Mouse (Mus musculus) embryonic facial prominence, embryonic 15.5 days (tissue): Measurements from ENCODE around the gene Tmod4. TPM values are rescaled to one million over a fixed set of nuclear protein-coding genes. Genes with fewer than 3 reads are reported as not detected.
"Not testable (repeated sequence)": the region's sequence is repeated elsewhere in the genome, so short reads cannot be mapped to it uniquely, and the experiment has no call there.

Experiments
- ATAC-seq: fragments of 200-750 bp; cut with Nextera tagmentation; 2 replicates; pipeline ENCODE4 v1.8.0; 2017; ENCODE audit warnings: low read depth, moderate TSS enrichment; ENCODE audit not compliant: insufficient number of reproducible peaks, low FRiP score, low TSS enrichment
- H3K27ac ChIP-seq: fragments of 300-500 bp; sonication (generic); replicated peaks from 2 replicates; pipeline ENCODE4 v1.5.1; 2015; ENCODE audit warnings: mild to moderate bottlenecking, inconsistent platforms
- H3K27me3 ChIP-seq: fragments of 300-500 bp; sonication (generic); 2 replicates; pipeline ENCODE4 v1.6.1; 2015; ENCODE audit warnings: inconsistent platforms
- H3K36me3 ChIP-seq: fragments of 300-500 bp; sonication (generic); 2 replicates; pipeline ENCODE4 v1.6.1; 2015; ENCODE audit warnings: mild to moderate bottlenecking, inconsistent platforms
- H3K4me1 ChIP-seq: fragments of 300-500 bp; sonication (generic); 2 replicates; pipeline ENCODE4 v1.6.1; 2015; ENCODE audit warnings: inconsistent platforms
- H3K4me2 ChIP-seq: fragments of 300-500 bp; sonication (generic); replicated peaks from 2 replicates; pipeline ENCODE4 v1.6.1; 2015; ENCODE audit warnings: mild to moderate bottlenecking, inconsistent platforms
- H3K4me3 ChIP-seq: fragments of 300-500 bp; sonication (generic); replicated peaks from 2 replicates; pipeline ENCODE4 v1.5.1; 2015; ENCODE audit warnings: mild to moderate bottlenecking, inconsistent platforms
- H3K9ac ChIP-seq: fragments of 300-500 bp; sonication (generic); 2 replicates; pipeline ENCODE4 v1.6.1; 2015; ENCODE audit warnings: inconsistent platforms
- H3K9me3 ChIP-seq: fragments of 300-500 bp; sonication (generic); replicated peaks from 2 replicates; pipeline ENCODE4 v1.6.1; 2016; ENCODE audit warnings: inconsistent platforms
- WGBS: fragments of 180-500 bp; shearing (Covaris S2); methylation state at CpG from one replicate; pipeline ENCODE4 v1.1.7; 2015; 5-methylcytosine and 5-hydroxymethylcytosine counted together
- polyA plus RNA-seq: library from polyadenylated mRNA; unstranded; fragments of >200 nt; fragmentation: Nextera tagmentation; extraction: Ambion mirVana; gene quantifications from 2 replicates; pipeline ENCODE4 v1.2.1, GENCODE M21; 2015

Tmod4 gene
- polyA plus RNA-seq, 1 experiment from 2014 or later: 1.7 TPM

DNA sequence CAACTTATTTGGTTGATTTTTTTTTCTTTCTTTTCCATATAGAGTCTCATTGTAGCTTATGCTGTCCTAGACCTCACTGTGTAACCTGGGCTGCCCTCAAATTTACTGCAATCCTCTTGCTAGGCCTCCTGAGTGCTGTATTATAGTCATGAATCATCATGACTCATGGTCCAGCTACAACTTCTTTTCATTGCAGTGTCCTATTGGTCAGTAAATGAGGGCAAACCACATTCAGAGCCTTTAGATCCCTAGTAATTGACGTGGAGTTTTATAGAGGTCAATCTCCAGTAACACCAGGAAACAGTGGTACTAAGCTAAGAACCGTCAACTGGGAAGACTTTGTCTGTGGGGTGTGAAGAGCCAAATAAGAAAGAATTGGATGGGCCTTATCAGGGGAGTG is 6.5 kb upstream of the Tmod4 start:
- peaks cover 68% of the 10 kb centered on the region for H3K36me3 ChIP-seq
- 89% methylated on average over 2 of the region's 2 CpGs for WGBS
- no peak overlapping the region for H3K9ac ChIP-seq

DNA sequence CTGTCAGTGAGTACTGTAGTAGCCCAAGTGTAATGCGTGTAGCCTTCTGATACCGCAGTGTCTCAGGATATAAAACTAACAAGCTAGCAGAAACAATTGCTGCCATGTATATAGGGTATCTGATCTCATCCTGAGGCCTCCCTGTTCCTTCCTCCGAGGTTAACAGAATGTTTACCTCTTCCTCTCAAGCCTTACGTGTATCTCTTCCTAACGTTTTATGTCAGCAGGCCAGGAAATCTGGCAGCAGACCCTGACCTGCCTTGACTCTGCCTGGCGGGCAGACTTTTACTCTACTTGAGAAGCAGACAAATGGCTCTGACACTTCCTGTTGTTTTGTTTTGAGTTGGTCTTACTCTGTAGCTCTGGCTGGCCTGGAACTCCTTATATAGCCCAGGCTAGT is 2.7 kb upstream of the Tmod4 start:
- Histone ChIP-seq H3K4me2 (no peak overlapping the region), H3K4me1 (peaks cover 18% of the 10 kb centered on the region), H3K27me3 (no peaks in the 10 kb centered on the region), H3K9ac (no peak overlapping the region), H3K27ac (no peak overlapping the region; the same call in 1 of the 2 replicates), H3K9me3 (no peaks in the 10 kb centered on the region), H3K4me3 (no peak overlapping the region), H3K36me3 (peaks cover 53% of the 10 kb centered on the region)
- ATAC-seq: no peak
- 82% methylated on average over 6 of the region's 6 CpGs for WGBS

More for the DNA sequence above, 6.5 kb upstream of the Tmod4 start:
- Histone ChIP-seq H3K4me3 (no peak overlapping the region), H3K9me3 (no peaks in the 10 kb centered on the region), H3K27me3 (no peaks in the 10 kb centered on the region), H3K4me1 (peaks cover 6% of the 10 kb centered on the region; the same call in 1 of the 2 replicates), H3K27ac (no peak overlapping the region), H3K4me2 (no peak overlapping the region)
- ATAC-seq: no peak

DNA sequence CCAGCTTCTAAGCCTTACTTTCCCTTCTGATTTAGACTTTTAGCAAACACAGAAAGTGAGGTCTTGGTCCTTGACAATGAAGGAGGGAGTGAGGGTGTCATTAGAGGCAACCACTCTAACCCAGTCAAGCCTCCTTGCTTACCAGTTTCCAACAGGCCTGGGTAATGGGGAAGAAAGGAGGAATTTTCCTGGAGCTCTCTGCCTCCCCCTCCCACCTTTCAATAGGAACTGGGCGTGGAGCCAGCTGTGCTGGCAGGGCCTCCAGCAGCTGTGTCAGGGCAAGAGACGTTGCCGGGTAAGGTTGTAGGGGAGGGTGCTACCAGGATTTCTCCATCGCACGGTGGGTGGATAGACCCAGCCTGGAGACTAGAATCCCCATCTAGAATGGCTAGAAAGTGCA is 696 bp downstream of the Tmod4 start:
- H3K9me3 ChIP-seq: no peaks in the 10 kb centered on the region
- H3K9ac ChIP-seq: no peak overlapping the region
- 17% methylated on average over 5 of the region's 5 CpGs for WGBS
- no peak overlapping the region for H3K4me2 ChIP-seq
- H3K27me3 ChIP-seq: no peaks in the 10 kb centered on the region
- peaks cover 18% of the 10 kb centered on the region for H3K4me1 ChIP-seq
- ATAC-seq: peak; percentile 69; the same call in 1 of the 2 replicates
- H3K36me3 ChIP-seq: peaks cover 36% of the 10 kb centered on the region
- H3K27ac ChIP-seq: peak overlapping the region; percentile 61
- H3K4me3 ChIP-seq: no peak overlapping the region

DNA sequence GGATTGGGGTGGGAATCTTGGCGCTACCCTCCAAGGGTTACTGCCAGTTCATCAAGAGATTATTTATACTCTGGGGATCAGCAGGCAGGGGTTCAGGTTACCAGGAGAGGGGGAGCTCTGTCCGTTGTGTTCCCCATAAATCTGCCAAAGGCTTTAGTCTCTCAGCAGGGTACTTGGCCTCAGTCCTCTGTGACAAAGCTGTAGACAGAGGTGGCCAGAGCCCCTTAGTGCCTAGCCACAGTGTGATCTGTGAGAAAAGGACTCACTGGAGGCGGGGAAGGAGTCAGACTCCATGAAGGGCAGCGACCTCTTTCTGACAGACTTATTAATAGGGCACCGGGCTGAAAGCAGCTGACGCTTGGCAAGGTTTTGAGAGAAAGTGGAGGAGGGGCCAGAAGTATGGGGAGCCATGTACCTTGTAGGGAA is 5.0 kb downstream of the Tmod4 start:
- H3K4me2 ChIP-seq: no peak overlapping the region
- peaks cover 27% of the 10 kb centered on the region for H3K36me3 ChIP-seq
- ATAC-seq: no peak
- H3K27me3 ChIP-seq: no peaks in the 10 kb centered on the region
- H3K27ac ChIP-seq: no peak overlapping the region
- peaks cover 20% of the 10 kb centered on the region for H3K4me1 ChIP-seq
- H3K9ac ChIP-seq: no peak overlapping the region
- WGBS: 61% methylated on average over 6 of the region's 6 CpGs
- no peak overlapping the region for H3K4me3 ChIP-seq
- H3K9me3 ChIP-seq: no peaks in the 10 kb centered on the region

DNA sequence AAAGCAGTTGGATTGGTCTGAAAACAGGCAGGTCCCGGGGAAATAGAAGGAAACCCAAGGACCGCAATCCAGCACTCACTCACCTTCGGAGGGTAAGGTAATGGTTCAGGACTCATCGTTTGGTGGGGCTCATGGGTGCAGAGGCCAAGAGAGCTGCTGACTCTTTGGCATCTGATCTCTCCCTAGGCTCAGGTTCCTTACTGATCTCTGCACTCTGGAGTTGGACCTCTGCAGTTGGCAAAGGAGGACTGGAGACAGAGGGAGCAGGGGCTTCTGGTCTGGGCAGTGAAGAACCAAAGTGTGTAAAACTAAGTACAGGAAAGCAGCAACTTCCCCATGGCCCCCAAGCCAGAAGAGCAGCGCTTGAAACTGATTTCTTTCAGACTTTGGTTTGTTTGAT is 5.8 kb downstream of the Tmod4 start:
- 83% methylated on average over 5 of the region's 5 CpGs for whole genome bisulfite sequencing
- no peak for ATAC-seq
- no peak overlapping the region for H3K4me3 ChIP-seq
- H3K4me1 ChIP-seq: peaks cover 14% of the 10 kb centered on the region
- H3K4me2 ChIP-seq: no peak overlapping the region
- peaks cover 27% of the 10 kb centered on the region for H3K36me3 ChIP-seq
- H3K9ac ChIP-seq: no peak overlapping the region
- no peak overlapping the region for H3K27ac ChIP-seq
- no peaks in the 10 kb centered on the region for H3K9me3 ChIP-seq
- H3K27me3 ChIP-seq: no peaks in the 10 kb centered on the region

DNA sequence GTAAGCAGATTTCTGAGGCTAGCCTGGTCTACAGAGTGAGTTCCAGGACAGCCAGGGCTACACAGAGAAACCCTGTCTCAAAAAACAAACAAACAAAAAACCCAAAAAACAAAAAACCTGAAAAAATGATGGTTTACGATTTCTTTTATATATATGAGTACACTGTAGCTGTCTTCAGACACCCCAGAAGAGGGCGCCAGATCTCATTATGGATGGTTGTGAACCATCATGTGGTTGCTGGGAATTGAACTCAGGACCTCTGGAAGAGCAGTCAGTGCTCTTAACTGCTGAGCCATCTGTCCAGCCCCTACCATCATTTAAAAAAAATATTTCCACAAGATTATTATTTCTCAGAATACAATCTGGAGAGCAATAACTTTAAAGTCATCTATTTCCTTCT is 8.1 kb downstream of the Tmod4 start:
- H3K4me1 ChIP-seq: peaks cover 19% of the 10 kb centered on the region

DNA sequence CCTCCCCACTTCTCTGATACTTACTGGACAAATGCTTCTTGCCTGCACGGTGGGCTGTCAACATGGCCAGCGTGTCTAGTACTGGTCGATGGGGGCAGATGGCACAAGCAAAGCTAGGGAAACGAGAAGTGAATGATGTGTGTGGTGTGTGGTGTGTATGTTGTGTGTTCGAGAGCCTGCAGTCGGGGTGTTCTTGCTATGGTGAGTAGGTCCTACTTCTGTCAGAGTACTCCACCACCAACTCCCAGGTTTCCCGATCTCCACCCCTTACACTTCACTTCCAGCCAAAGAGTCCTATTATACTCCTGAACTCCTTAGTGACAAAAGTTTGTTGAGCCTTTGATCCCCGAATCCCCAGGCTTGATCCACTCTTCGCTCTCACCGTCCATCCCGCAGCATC is 8.9 kb downstream of the Tmod4 start:
- H3K9ac ChIP-seq: peak overlapping the region; percentile 75

More for the DNA sequence above, 8.1 kb downstream of the Tmod4 start:
- not testable (repeated sequence) for ATAC-seq, H3K9ac ChIP-seq, H3K4me3 ChIP-seq, H3K9me3 ChIP-seq, H3K4me2 ChIP-seq, H3K27ac ChIP-seq, H3K27me3 ChIP-seq
- 87% methylated on average over 2 of the region's 2 CpGs for WGBS
- H3K36me3 ChIP-seq: peaks cover 27% of the 10 kb centered on the region

DNA sequence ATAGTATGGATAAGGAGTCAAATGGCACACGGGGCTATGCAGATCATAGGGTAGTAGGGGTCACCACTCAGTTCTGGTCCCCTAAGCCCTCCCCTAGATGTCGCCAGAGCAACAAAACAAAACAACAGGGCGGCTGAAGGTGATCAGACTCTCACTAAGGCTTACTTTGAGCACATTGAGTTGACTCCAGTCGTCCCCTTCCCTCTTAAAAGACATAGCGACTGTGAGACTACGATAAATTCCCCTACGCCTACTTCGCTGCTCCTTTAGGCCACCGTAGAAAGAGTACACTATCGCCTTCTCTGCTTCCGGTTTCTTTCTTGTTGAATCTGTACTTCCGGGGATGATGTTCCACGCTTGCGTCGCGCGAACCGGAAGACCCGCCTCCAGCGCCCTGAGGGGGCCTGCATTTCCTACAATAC is 9.4 kb downstream of the Tmod4 start, which contains the start of the genes Scnm1 and Lysmd1:
Gene Scnm1, minus strand, starts transcription at position 332 of the 422 bp plus-strand sequence.
Gene Lysmd1, plus strand, starts transcription at position 409 of the 422 bp plus-strand sequence.
- ATAC-seq: peak; percentile 88
- under 1% methylated on average over 20 of the region's 20 CpGs for WGBS
- Histone ChIP-seq H3K4me2 (peak within 1 kb of the TSS; percentile 81), H3K4me3 (peak within 1 kb of the TSS; percentile 56), H3K9me3 (no peaks in the 10 kb centered on the region), H3K27me3 (no peaks in the 10 kb centered on the region), H3K27ac (peak within 1 kb of the TSS; percentile 73), H3K9ac (peak within 1 kb of the TSS; percentile 75), H3K36me3 (peaks cover 31% of the 10 kb centered on the region), H3K4me1 (peaks cover 19% of the 10 kb centered on the region)

More for the DNA sequence above, 8.9 kb downstream of the Tmod4 start:
- 53% methylated on average over 11 of the region's 11 CpGs for WGBS
- peaks cover 19% of the 10 kb centered on the region for H3K4me1 ChIP-seq
- H3K9me3 ChIP-seq: no peaks in the 10 kb centered on the region
- H3K27ac ChIP-seq: peak overlapping the region; percentile 73
- peaks cover 31% of the 10 kb centered on the region for H3K36me3 ChIP-seq
- no peak for ATAC-seq
- H3K4me2 ChIP-seq: peak overlapping the region; percentile 81
- H3K27me3 ChIP-seq: no peaks in the 10 kb centered on the region
- H3K4me3 ChIP-seq: peak overlapping the region; percentile 56

DNA sequence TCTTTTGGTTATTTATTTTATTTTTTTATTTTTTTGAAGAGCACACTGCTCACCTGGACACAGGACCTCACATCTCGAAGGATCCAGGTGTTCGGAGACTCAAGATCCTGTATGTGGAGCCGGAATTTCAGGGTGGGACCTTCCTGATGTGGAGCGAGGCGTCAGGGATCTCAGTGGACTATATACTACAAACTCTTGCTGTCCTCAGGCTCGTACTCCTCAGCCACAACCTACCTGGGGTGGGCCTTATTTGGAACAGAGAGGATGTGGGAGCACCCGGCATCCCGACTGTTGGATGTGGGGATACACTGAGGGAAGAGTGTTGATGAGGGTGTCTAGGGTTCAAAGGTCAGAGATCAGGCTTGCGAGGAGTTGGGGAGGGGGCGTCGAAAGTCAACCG is 9.9 kb downstream of the Tmod4 start:
- peaks cover 19% of the 10 kb centered on the region for H3K4me1 ChIP-seq
- H3K27ac ChIP-seq, H3K9ac ChIP-seq, H3K27me3 ChIP-seq, H3K4me2 ChIP-seq, H3K9me3 ChIP-seq: not testable (repeated sequence)
- peaks cover 31% of the 10 kb centered on the region for H3K36me3 ChIP-seq
- H3K4me3 ChIP-seq: peak overlapping the region; percentile 56
- no CpG with 5 or more reads among the region's 12 CpGs for WGBS
- ATAC-seq: peak; percentile 15

DNA sequence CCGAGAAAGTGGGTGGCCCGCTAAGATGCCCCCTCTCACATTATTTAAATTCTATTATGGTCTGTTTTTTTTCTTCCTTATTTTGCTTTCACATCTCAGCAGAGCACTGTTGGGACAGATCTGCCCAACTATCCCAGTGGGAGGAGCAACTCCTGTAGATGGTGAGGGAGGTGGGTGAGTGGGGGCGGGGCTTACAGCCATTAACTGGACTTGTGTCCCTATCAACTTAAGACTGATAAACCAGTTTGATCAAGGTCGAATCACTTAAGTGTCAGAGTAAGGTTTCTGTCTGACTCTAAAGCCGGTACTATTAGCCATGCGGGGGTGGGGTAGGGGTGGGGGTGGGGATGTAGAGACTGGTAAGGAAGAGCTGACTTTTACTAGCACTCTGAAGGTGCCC is 10.7 kb downstream of the Tmod4 start:
- ATAC-seq: no peak
- no peaks in the 10 kb centered on the region for H3K9me3 ChIP-seq
- H3K4me3 ChIP-seq: peak overlapping the region; percentile 37
- peak overlapping the region; percentile 56 for H3K4me2 ChIP-seq
- 19% methylated on average over 6 of the region's 6 CpGs for WGBS
- peaks cover 19% of the 10 kb centered on the region for H3K4me1 ChIP-seq
- no peaks in the 10 kb centered on the region for H3K27me3 ChIP-seq
- H3K9ac ChIP-seq: peak overlapping the region; percentile 31; the same call in 1 of the 2 replicates
- H3K36me3 ChIP-seq: peaks cover 29% of the 10 kb centered on the region
- 0 out of 2 replicates have a peak overlapping the region, but pooled peaks have one; percentile 39 for H3K27ac ChIP-seq

DNA sequence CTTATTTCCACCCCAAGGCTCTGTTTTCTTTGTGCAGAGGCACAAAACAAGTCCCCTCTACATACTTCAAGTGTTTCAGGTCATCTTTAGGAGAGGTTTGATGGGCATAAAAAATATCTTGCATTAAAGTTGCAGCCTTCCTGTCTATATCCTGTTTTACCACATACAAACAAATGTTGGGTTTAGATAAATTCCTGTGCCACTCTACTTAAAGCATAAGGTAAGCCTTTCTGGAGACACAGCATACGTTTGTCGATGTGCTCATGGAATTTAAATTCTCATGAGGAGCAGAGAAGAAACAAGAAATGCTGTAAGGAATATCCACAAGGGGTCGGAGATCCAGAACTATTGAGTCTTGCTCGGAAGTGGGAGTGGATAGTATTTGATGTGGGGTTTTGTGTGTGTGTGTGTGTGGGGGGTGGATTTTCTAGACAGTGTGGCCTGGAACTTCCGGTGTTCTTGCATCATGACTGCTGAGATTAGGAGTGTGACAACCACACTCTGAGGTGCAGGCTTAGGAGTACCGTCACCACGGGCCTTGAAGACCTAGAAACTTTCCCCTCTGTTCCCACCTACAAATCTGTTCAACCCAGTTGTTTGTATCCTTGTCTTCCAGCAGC is 11.3 kb downstream of the Tmod4 start:
- no peak for ATAC-seq
- H3K9ac ChIP-seq: no peak overlapping the region

DNA sequence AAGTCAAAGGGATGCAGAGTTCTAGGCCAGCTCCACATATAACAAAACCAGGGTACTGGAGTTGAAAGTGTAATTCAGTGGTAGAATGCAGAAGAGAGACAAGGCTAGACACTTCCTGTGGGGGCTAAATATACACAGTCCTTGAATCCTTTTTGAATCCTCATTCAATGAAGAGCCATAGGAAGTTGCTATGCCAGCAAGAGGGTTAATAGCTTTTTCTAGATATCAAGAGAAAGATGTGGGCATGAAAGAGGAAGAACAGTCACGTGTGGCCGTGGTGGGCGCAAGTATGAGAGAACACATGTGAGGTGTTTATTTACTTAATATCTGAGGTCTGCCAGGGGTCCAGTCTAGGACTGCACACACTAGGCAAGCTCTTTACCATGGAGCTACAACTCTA is 12.1 kb downstream of the Tmod4 start:
- H3K27me3 ChIP-seq: no peaks in the 10 kb centered on the region
- 88% methylated on average over 3 of the region's 3 CpGs for WGBS
- H3K9me3 ChIP-seq: no peaks in the 10 kb centered on the region
- no peak overlapping the region for H3K4me2 ChIP-seq
- H3K4me1 ChIP-seq: peaks cover 19% of the 10 kb centered on the region
- no peak overlapping the region for H3K27ac ChIP-seq
- peaks cover 31% of the 10 kb centered on the region for H3K36me3 ChIP-seq
- no peak overlapping the region for H3K9ac ChIP-seq
- no peak for ATAC-seq
- H3K4me3 ChIP-seq: no peak overlapping the region

More for the DNA sequence above, 11.3 kb downstream of the Tmod4 start:
- no peak overlapping the region; the same call in 1 of the 2 replicates for H3K27ac ChIP-seq
- no peaks in the 10 kb centered on the region for H3K9me3 ChIP-seq
- H3K27me3 ChIP-seq: no peaks in the 10 kb centered on the region
- H3K4me3 ChIP-seq: peak overlapping the region; percentile 37
- H3K4me1 ChIP-seq: peaks cover 19% of the 10 kb centered on the region
- peaks cover 30% of the 10 kb centered on the region for H3K36me3 ChIP-seq
- 74% methylated on average over 7 of the region's 7 CpGs for WGBS
- peak overlapping the region; percentile 56 for H3K4me2 ChIP-seq
